Mouse (Mus musculus) layer of hippocampus, adult 9-11 months (tissue): ENCODE data around the gene Efcab6.

ENCODE experiments used
- DNase-seq: peaks from one replicate; pipeline ENCODE4 v3.0.0; 2022

Gene Efcab6

GRCm38 (mm10) chr15:84056083-84056482, 9.1 kb downstream of the Efcab6 start:
- no peak for DNase-seq

DNA sequence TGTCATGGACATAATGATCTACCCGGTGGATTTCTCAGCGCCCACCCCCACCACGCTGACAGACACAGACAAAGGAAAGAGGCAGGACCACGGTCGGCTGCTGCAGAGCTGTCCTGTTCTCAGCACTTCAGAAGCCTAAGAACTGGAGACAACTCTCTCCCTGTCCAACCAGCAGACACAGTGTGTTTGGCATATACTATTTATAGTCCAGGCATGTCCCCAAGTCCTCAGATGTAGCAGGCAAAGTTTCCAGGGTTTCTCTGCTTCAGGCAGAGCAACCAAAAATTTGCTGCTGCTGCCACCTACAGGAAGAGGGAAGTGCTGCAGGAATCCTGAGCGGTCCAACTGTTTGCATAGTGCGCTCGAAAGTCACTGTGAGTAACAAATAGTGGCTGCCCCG, 11.3 kb downstream of the Efcab6 start:
- DNase-seq, result peak; percentile 61

DNA sequence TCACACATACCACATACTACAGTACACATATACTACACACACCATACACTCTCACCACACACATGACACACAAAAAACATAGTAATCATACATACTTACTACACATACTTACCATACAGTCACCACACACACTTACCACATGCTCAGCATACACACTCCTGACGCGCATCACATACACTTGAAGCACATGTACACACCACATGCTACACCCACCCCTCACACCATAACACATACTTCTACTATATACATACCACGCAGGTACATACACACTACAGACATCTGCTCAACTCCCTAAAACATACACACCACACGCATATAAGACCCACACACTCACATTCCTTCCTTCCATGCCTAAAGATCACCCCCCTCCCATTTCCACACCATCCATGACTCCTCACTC, 11.9 kb downstream of the Efcab6 start:
- no peak for DNase-seq

GRCm38 (mm10) chr15:84052390-84052789, 12.8 kb downstream of the Efcab6 start:
- DNase-seq, result no peak

GRCm38 (mm10) chr15:84049570-84049969, 15.6 kb downstream of the Efcab6 start:
- DNase-seq, result no peak

- DNase-seq, result no peak
Observed at GRCm38 (mm10) chr15:84045562-84045961, 19.6 kb downstream of the Efcab6 start.

GRCm38 (mm10) chr15:84037067-84037466, 28.1 kb downstream of the Efcab6 start:
- DNase-seq, result no peak

GRCm38 (mm10) chr15:84025651-84026050, 39.5 kb downstream of the Efcab6 start:
- no peak for DNase-seq

- no peak for DNase-seq
Observed at GRCm38 (mm10) chr15:84024851-84025250, 40.3 kb downstream of the Efcab6 start.

- DNase-seq, result no peak
Observed at GRCm38 (mm10) chr15:84009366-84010083, 55.7 kb downstream of the Efcab6 start.

DNA sequence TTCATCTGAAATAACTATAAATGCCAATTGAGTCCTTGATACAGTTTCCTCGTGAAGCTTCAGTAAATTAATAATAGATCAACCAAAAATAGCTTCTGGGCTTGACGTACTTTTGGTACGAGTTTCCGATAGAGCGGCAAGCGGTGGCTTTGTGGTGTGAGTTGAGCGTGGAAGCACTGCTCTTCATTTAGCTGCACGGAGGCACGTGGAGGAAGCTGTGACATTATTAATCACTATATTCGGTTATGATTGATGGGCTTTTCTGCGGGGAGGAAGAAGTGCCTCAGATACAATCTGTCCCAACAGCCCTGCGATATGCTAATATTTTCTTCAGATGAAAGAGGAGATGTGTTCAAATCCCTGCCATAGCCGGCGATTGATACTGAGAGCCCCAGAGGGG, 60.9 kb downstream of the Efcab6 start:
- DNase-seq, result no peak

- DNase-seq, result no peak
Observed at GRCm38 (mm10) chr15:83999071-83999470, 66.1 kb downstream of the Efcab6 start.

DNA sequence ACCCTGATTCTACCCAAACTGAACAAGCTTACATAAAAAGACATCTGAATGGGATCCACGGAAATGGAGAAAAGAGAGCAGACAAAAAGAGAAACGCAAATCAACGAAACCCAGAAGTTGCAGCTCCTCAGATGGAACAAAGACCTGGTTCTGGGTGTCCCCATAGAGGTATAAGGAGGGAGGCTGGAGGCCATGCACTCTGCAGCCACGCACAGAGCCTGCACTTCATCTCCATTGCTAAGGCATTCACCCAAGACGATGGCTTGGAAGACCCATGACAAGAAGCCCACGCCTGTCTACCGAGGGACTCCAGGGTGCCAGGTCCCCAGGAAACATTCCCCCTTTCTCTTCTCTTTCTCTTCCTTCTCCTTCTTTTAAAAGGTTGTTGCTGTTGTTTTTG, 66.6 kb downstream of the Efcab6 start:
- DNase-seq, result no peak

GRCm38 (mm10) chr15:83998115-83998514, 67.1 kb downstream of the Efcab6 start:
- DNase-seq, result peak; percentile 88

DNA sequence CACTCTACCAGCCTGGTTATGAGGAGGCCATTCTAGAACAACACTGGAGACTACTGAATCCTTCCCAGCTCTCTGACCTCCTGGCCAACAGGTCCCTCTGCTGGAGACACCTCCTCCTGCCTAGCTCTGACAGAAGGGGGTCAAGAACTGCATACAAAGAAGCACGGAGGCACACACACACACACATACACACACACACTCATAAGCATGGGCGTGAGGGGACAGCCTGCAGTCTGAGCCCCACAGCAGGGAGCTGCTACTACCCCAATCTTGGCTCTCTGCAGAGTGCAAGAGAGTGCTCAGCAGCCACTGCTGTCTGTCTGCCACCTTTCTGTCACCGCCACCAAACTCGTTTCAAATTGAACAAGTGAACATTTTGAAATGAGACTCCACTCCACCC, 67.6 kb downstream of the Efcab6 start:
- no peak for DNase-seq

DNA sequence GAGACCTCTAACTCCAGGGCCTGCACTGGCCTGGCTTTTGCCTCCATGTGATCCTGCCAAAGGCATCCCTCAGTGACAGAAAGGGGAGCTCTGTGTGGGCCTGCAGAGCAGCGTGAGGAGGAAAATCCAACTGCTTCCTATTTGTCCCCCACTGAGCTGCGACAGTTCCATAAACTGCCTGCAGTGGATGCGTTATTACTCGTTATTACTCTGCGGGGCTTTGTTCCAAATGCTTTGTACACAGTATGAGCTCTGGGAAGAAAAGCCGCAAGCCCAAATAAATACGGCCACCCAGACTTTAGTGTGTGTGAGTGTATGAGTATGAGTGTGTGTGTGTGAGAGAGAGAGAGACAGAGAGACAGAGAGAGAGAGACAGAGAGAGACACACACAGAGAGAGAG, 68.3 kb downstream of the Efcab6 start:
- no peak for DNase-seq

DNA sequence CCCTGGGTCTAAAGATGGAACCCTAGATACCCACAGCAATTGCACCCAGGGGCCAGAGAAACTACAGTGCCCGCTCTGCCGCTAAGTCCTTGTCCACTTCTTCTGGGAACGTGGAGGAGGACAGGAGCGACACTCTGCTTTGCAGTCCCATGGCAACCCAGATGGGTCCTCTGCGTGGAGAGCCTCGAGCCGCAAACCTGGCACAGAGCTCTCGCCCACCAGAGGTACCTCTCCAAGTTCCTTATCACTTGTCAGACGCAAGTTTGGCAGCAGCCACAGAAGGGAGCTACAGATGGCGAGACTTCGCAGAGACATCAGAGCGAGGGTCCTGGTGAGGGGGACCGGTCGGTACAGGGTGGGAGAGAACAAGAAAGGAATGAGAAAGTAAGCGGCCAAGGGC, 73.0 kb downstream of the Efcab6 start:
- peak; percentile 51 for DNase-seq

DNA sequence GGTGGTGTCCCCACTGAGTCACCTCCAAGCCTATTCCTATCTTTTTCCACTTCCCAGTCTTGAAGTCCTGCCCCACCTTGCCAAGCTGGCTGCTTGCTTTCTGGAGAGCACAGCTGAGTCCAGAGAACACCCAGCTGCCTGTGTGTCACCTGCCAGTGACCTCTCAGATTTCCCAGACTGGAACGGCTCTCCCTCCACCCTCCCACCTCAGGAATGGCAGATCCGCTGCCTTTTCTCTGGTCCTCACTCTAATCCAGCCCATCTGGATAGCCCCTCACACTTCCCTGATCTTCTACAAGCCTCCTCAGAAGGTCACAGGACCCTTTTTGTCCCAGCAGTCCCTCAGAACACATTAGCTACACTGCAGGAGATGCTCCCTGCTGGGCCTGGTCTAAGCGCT, 73.7 kb downstream of the Efcab6 start:
- DNase-seq, result no peak

DNA sequence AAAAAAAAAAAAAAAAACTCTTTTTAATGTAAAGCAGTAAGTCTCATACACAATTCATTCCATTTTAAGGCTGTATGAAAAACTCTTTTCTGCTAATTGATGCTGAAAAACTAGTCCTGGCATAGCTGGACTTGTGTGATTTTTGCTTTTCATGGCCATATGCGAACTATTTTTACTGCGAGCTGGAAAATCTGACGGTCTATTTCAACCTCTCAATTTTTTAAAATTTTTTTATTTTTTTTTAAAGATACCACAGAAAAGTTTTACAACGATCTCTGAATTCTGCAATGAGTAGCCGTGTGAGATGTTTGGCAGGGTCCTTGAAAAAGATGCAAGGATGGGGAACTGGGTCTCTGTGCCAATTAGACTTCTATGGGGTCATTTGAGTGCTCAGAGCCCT, 75.9 kb downstream of the Efcab6 start:
- no peak for DNase-seq

- no peak for DNase-seq
Observed at GRCm38 (mm10) chr15:83988087-83988486, 77.1 kb downstream of the Efcab6 start.

GRCm38 (mm10) chr15:83982186-83982936, 82.8 kb downstream of the Efcab6 start:
- DNase-seq, result no peak

DNA sequence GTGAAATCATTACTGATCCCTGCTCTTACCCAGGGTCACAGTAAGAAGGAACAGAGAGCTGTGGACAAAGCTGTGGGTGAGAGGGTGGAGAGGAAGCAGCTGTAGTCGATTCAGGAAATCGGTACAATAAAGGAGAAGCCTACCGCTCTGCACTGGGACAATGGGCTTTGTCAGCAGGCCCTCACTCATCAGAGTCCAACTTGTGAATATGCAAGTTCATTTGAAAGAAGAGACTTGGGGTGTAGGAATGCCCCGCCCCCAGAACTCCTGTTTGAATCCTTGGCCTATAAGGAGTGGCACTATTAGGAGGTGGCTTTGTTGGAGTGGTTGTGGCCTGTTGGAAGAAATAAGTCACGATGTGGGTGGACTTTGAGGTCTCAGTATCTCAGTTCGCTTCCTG, 86.3 kb downstream of the Efcab6 start:
- DNase-seq, result no peak

GRCm38 (mm10) chr15:83977108-83977507, 88.1 kb downstream of the Efcab6 start:
- DNase-seq, result no peak

DNA sequence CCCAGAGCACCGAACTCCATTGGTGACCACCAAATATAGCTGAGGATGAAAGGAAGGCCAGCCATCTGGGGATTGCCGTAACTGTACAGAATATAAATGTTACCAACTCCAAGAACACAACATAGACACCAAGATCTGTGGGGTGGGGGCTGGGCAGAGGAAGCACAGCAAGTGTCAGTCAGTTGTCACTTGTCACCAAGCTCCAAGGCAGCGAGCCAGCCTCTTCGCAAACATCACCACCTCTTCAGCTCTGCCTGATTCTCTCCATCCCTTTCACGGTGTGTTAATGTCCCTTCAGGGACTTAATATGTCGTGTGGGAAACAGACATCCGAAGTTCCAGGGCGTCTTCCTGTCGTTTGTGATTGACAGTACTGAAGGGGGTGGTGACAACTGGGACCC, 93.0 kb downstream of the Efcab6 start:
- no peak for DNase-seq

DNA sequence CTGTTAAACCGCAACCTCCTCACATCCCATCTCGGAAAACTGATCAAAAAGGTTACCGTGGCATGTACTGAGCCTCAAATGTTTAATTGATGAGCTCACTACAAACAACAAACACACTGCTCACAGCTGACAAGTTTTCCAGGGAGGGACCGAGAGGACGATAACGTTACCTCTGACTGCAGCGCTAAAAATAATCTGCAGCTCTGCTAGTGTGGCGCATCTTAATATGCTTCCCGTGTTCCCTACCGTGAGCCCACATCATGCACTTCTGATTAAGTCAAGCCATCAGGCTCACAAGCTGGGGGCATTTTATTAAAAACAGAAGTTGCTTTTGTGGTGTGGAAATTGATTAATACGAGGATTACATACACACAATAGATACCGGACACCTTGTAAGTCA, 97.4 kb downstream of the Efcab6 start:
- no peak for DNase-seq
